Mouse (Mus musculus): ENCODE data around the gene Cwc25.
"Not testable (repeated sequence)": the region's sequence is repeated elsewhere in the genome, so short reads cannot be mapped to it uniquely, and the experiment has no call there.

Cwc25 gene

GRCm38 (mm10) chr11:97801409-97802193 lies 35.2 kb upstream of the Cwc25 start:
- DNase-seq (ENCODE audit: low read depth in 1 of 2, low spot score in 2 of 2), result no peak

GRCm38 (mm10) chr11:97800691-97801408 lies 34.5 kb upstream of the Cwc25 start:
- DNase-seq (ENCODE audit: low read depth in 1 of 2, low spot score in 2 of 2), result no peak

- peak in 1 of 2 experiments; percentile 38 for DNase-seq (ENCODE audit: low read depth in 1 of 2, low spot score in 2 of 2)
Measured at GRCm38 (mm10) chr11:97799994-97800690, 33.8 kb upstream of the Cwc25 start.

GRCm38 (mm10) chr11:97799146-97799993 lies 33.0 kb upstream of the Cwc25 start:
- DNase-seq (ENCODE audit: low read depth in 1 of 2, low spot score in 2 of 2), result peak; percentile 71 to 79

GRCm38 (mm10) chr11:97798782-97799145 lies 32.4 kb upstream of the Cwc25 start, which contains the start of gene Lasp1:
TSS of gene Lasp1 (plus strand) at chr11:97799000.
- peak; percentile 57 to 83 for DNase-seq (ENCODE audit: low read depth in 1 of 2, low spot score in 2 of 2)

- no peak for DNase-seq (ENCODE audit: low read depth in 1 of 2, low spot score in 2 of 2)
Measured at GRCm38 (mm10) chr11:97798083-97798435, 31.7 kb upstream of the Cwc25 start.

- no peak for DNase-seq (ENCODE audit: low read depth in 1 of 2, low spot score in 2 of 2)
Measured at GRCm38 (mm10) chr11:97797369-97798082, 31.2 kb upstream of the Cwc25 start.

GRCm38 (mm10) chr11:97796910-97797309 lies 30.6 kb upstream of the Cwc25 start:
- DNase-seq (ENCODE audit: low read depth in 1 of 2, low spot score in 2 of 2), result peak; percentile 17 to 68

- DNase-seq (ENCODE audit: low read depth in 1 of 2, low spot score in 2 of 2), result no peak
Measured at GRCm38 (mm10) chr11:97793165-97793564, 26.8 kb upstream of the Cwc25 start.

- not testable (repeated sequence) for DNase-seq (ENCODE audit: low read depth in 1 of 2, low spot score in 2 of 2)
Measured at GRCm38 (mm10) chr11:97790778-97791438, 24.6 kb upstream of the Cwc25 start.

- no peak for DNase-seq (ENCODE audit: low read depth in 1 of 2, low spot score in 2 of 2)
Measured at GRCm38 (mm10) chr11:97789727-97790126, 23.4 kb upstream of the Cwc25 start.

GRCm38 (mm10) chr11:97787961-97788360 lies 21.6 kb upstream of the Cwc25 start:
- no peak for DNase-seq (ENCODE audit: low read depth in 1 of 2, low spot score in 2 of 2)

GRCm38 (mm10) chr11:97782564-97782895 lies 16.2 kb upstream of the Cwc25 start:
- no peak for DNase-seq (ENCODE audit: low read depth in 1 of 2, low spot score in 2 of 2)

- peak; percentile 95 to 98 for DNase-seq (ENCODE audit: low read depth in 1 of 2, low spot score in 2 of 2)
Measured at GRCm38 (mm10) chr11:97781832-97782563, 15.6 kb upstream of the Cwc25 start, which contains the start of gene Rpl23. TSS of gene Rpl23 (minus strand) at chr11:97782437.

- no peak for DNase-seq (ENCODE audit: low read depth in 1 of 2, low spot score in 2 of 2)
Measured at GRCm38 (mm10) chr11:97781478-97781831, 15.1 kb upstream of the Cwc25 start.

- DNase-seq (ENCODE audit: low read depth in 1 of 2, low spot score in 2 of 2), result no peak
Measured at GRCm38 (mm10) chr11:97779968-97780701, 13.8 kb upstream of the Cwc25 start.

- DNase-seq (ENCODE audit: low read depth in 1 of 2, low spot score in 2 of 2), result no peak
Measured at GRCm38 (mm10) chr11:97778918-97779317, 12.6 kb upstream of the Cwc25 start.

GRCm38 (mm10) chr11:97777129-97777529 lies 10.8 kb upstream of the Cwc25 start:
- no peak for DNase-seq (ENCODE audit: low read depth in 1 of 2, low spot score in 2 of 2)
